Mouse (Mus musculus): ENCODE results near the gene Abhd17b. TPM values are rescaled to one million over a fixed set of nuclear protein-coding genes. Genes with fewer than 3 reads are reported as not detected.
"Not testable (repeated sequence)": the region's sequence is repeated elsewhere in the genome, so short reads cannot be mapped to it uniquely, and the experiment has no call there.

Gene Abhd17b
- total RNA-seq (2021): 10 to 100 TPM; 44.3 to 48.0 TPM

GRCm38 (mm10) chr19:21653172-21653981 lies at the start of gene Abhd17b:
Gene Abhd17b (plus strand): TSS chr19:21653185.
- DNase-seq: peak; percentile 41 to 48

GRCm38 (mm10) chr19:21603836-21604235 lies 49.1 kb upstream of the Abhd17b start:
- DNase-seq: no peak

- DNase-seq: no peak
Observed at GRCm38 (mm10) chr19:21605294-21605693, 47.7 kb upstream of the Abhd17b start.

GRCm38 (mm10) chr19:21610240-21610639 lies 42.7 kb upstream of the Abhd17b start:
- no peak for DNase-seq

- no peak for DNase-seq
Observed at GRCm38 (mm10) chr19:21611297-21611696, 41.7 kb upstream of the Abhd17b start.

- no peak for DNase-seq
Observed at GRCm38 (mm10) chr19:21611725-21612575, 41.0 kb upstream of the Abhd17b start.

GRCm38 (mm10) chr19:21615801-21616200 lies 37.2 kb upstream of the Abhd17b start:
- no peak for DNase-seq

GRCm38 (mm10) chr19:21623410-21624147 lies 29.4 kb upstream of the Abhd17b start:
- no peak for DNase-seq

GRCm38 (mm10) chr19:21624148-21624535 lies 28.8 kb upstream of the Abhd17b start:
- no peak for DNase-seq

- no peak for DNase-seq
Observed at GRCm38 (mm10) chr19:21626271-21626988, 26.6 kb upstream of the Abhd17b start.

GRCm38 (mm10) chr19:21628440-21628839 lies 24.5 kb upstream of the Abhd17b start:
- not testable (repeated sequence) for DNase-seq

GRCm38 (mm10) chr19:21629030-21629429 lies 24.0 kb upstream of the Abhd17b start:
- DNase-seq: no peak

GRCm38 (mm10) chr19:21629501-21629900 lies 23.5 kb upstream of the Abhd17b start:
- DNase-seq: no peak

- DNase-seq: no peak
Observed at GRCm38 (mm10) chr19:21630656-21631331, 22.2 kb upstream of the Abhd17b start.

- DNase-seq: no peak
Observed at GRCm38 (mm10) chr19:21635406-21635805, 17.6 kb upstream of the Abhd17b start.

- DNase-seq: no peak
Observed at GRCm38 (mm10) chr19:21636907-21637306, 16.1 kb upstream of the Abhd17b start.

- DNase-seq: no peak
Observed at GRCm38 (mm10) chr19:21637672-21638071, 15.3 kb upstream of the Abhd17b start.

GRCm38 (mm10) chr19:21643935-21644334 lies 9.1 kb upstream of the Abhd17b start:
- no peak for DNase-seq

GRCm38 (mm10) chr19:21645301-21645700 lies 7.7 kb upstream of the Abhd17b start:
- DNase-seq: no peak

- no peak for DNase-seq
Observed at GRCm38 (mm10) chr19:21646142-21646541, 6.8 kb upstream of the Abhd17b start.

GRCm38 (mm10) chr19:21651664-21652063 lies 1.3 kb upstream of the Abhd17b start:
- no peak for DNase-seq
